Mouse (Mus musculus): ENCODE data around the gene Thbs3. TPM values are rescaled to one million over a fixed set of nuclear protein-coding genes. Genes with fewer than 3 reads are reported as not detected.

The Thbs3 gene
- polyA plus RNA-seq, 1 experiment from 2014 or later: 24.2 TPM

- Histone ChIP-seq H3K36me3 (ENCODE audit: control insufficient read depth, insufficient read depth, low read length) (no peaks in the 10 kb centered on the region), H3K4me3 (ENCODE audit: low read depth, low read length) (no peak overlapping the region), H3K4me1 (ENCODE audit: control insufficient read depth, insufficient read depth, low read length) (peaks cover 4% of the 10 kb centered on the region; the same call in 1 of the 2 replicates), H3K27me3 (ENCODE audit: control insufficient read depth, insufficient read depth, low read length) (no peaks in the 10 kb centered on the region), H3K4me2 (replicated peaks; ENCODE audit: low read depth, low read length) (no peak overlapping the region), H3K9me3 (ENCODE audit: control insufficient read depth, low read depth, low read length) (no peaks in the 10 kb centered on the region), H3K27ac (ENCODE audit: low read length) (peak overlapping the region; percentile 70; the same call in 1 of the 2 replicates), H3K9ac (replicated peaks; ENCODE audit: low read depth, low read length) (no peak overlapping the region)
- 52% methylated on average over 6 of the region's 6 CpGs for WGBS
- peak; percentile 25; the same call in 1 of the 2 replicates for ATAC-seq (ENCODE audit: insufficient number of reproducible peaks, insufficient read depth, low FRiP score, low read depth)
Observed at GRCm38 (mm10) chr3:89232614-89233013, 17.6 kb downstream of the Thbs3 start.

GRCm38 (mm10) chr3:89233562-89234110, 18.7 kb downstream of the Thbs3 start:
- 67% methylated on average over 14 of the region's 14 CpGs for WGBS
- Histone ChIP-seq H3K27me3 (ENCODE audit: control insufficient read depth, insufficient read depth, low read length) (no peaks in the 10 kb centered on the region), H3K27ac (ENCODE audit: low read length) (peak overlapping the region; percentile 70; the same call in 1 of the 2 replicates)

GRCm38 (mm10) chr3:89236516-89236915, 21.5 kb downstream of the Thbs3 start:
- ATAC-seq (ENCODE audit: insufficient number of reproducible peaks, insufficient read depth, low FRiP score, low read depth): no peak

More at GRCm38 (mm10) chr3:89233562-89234110, 18.7 kb downstream of the Thbs3 start:
- no peaks in the 10 kb centered on the region for H3K36me3 ChIP-seq (ENCODE audit: control insufficient read depth, insufficient read depth, low read length)
- no peaks in the 10 kb centered on the region for H3K9me3 ChIP-seq (ENCODE audit: control insufficient read depth, low read depth, low read length)
- H3K4me3 ChIP-seq (ENCODE audit: low read depth, low read length): no peak overlapping the region
- H3K9ac ChIP-seq (replicated peaks; ENCODE audit: low read depth, low read length): no peak overlapping the region
- H3K4me1 ChIP-seq (ENCODE audit: control insufficient read depth, insufficient read depth, low read length): no peaks in the 10 kb centered on the region; the same call in 1 of the 2 replicates
- peak; percentile 62 for ATAC-seq (ENCODE audit: insufficient number of reproducible peaks, insufficient read depth, low FRiP score, low read depth)
- H3K4me2 ChIP-seq (replicated peaks; ENCODE audit: low read depth, low read length): no peak overlapping the region

GRCm38 (mm10) chr3:89237682-89238081, 22.7 kb downstream of the Thbs3 start:
- no peak overlapping the region for H3K27ac ChIP-seq (ENCODE audit: low read length)
- H3K36me3 ChIP-seq (ENCODE audit: control insufficient read depth, insufficient read depth, low read length): no peaks in the 10 kb centered on the region
- H3K4me3 ChIP-seq (ENCODE audit: low read depth, low read length): no peak overlapping the region
- H3K9me3 ChIP-seq (ENCODE audit: control insufficient read depth, low read depth, low read length): no peaks in the 10 kb centered on the region
- H3K9ac ChIP-seq (replicated peaks; ENCODE audit: low read depth, low read length): no peak overlapping the region
- WGBS: 93% methylated on average over 21 of the region's 21 CpGs
- no peak for ATAC-seq (ENCODE audit: insufficient number of reproducible peaks, insufficient read depth, low FRiP score, low read depth)
- H3K27me3 ChIP-seq (ENCODE audit: control insufficient read depth, insufficient read depth, low read length): no peaks in the 10 kb centered on the region
- H3K4me1 ChIP-seq (ENCODE audit: control insufficient read depth, insufficient read depth, low read length): no peaks in the 10 kb centered on the region; the same call in 1 of the 2 replicates
- no peak overlapping the region for H3K4me2 ChIP-seq (replicated peaks; ENCODE audit: low read depth, low read length)

More at GRCm38 (mm10) chr3:89236516-89236915, 21.5 kb downstream of the Thbs3 start:
- Histone ChIP-seq H3K4me2 (replicated peaks; ENCODE audit: low read depth, low read length) (no peak overlapping the region), H3K9ac (replicated peaks; ENCODE audit: low read depth, low read length) (no peak overlapping the region), H3K36me3 (ENCODE audit: control insufficient read depth, insufficient read depth, low read length) (no peaks in the 10 kb centered on the region), H3K4me3 (ENCODE audit: low read depth, low read length) (no peak overlapping the region), H3K27me3 (ENCODE audit: control insufficient read depth, insufficient read depth, low read length) (no peaks in the 10 kb centered on the region), H3K9me3 (ENCODE audit: control insufficient read depth, low read depth, low read length) (no peaks in the 10 kb centered on the region), H3K27ac (ENCODE audit: low read length) (no peak overlapping the region), H3K4me1 (ENCODE audit: control insufficient read depth, insufficient read depth, low read length) (no peaks in the 10 kb centered on the region; the same call in 1 of the 2 replicates)
- 87% methylated on average over 10 of the region's 10 CpGs for WGBS

DNA sequence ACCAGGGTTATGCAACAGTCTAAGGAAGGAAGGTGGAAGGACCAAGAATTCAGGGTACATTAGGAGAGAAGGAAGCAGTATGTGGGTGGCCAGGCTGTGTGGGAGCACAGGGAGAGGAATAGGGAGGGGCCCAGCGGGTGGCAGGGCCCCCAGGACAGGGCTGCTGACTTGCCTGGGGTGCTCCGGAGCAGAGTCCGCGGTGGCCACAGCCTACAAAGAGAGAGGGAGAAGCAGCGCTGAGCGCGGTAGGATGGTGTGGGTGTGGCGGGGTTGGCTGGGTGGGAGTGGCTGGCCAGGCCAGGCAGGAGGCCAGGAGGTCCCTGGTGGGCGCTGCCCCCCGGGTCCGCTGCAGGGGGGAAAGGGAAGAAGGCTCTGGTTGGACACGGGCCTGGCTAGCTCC, 23.5 kb downstream of the Thbs3 start:
- H3K9me3 ChIP-seq (ENCODE audit: control insufficient read depth, low read depth, low read length): no peaks in the 10 kb centered on the region
- no peaks in the 10 kb centered on the region for H3K27me3 ChIP-seq (ENCODE audit: control insufficient read depth, insufficient read depth, low read length)
- no peaks in the 10 kb centered on the region; the same call in 1 of the 2 replicates for H3K4me1 ChIP-seq (ENCODE audit: control insufficient read depth, insufficient read depth, low read length)
- H3K36me3 ChIP-seq (ENCODE audit: control insufficient read depth, insufficient read depth, low read length): no peaks in the 10 kb centered on the region
- H3K27ac ChIP-seq (ENCODE audit: low read length): no peak overlapping the region
- WGBS: 47% methylated on average over 11 of the region's 12 CpGs
- no peak for ATAC-seq (ENCODE audit: insufficient number of reproducible peaks, insufficient read depth, low FRiP score, low read depth)
- no peak overlapping the region for H3K4me3 ChIP-seq (ENCODE audit: low read depth, low read length)
- no peak overlapping the region for H3K9ac ChIP-seq (replicated peaks; ENCODE audit: low read depth, low read length)
- H3K4me2 ChIP-seq (replicated peaks; ENCODE audit: low read depth, low read length): no peak overlapping the region

- H3K4me3 ChIP-seq (ENCODE audit: low read depth, low read length): no peak overlapping the region
- no peak overlapping the region for H3K9ac ChIP-seq (replicated peaks; ENCODE audit: low read depth, low read length)
- H3K36me3 ChIP-seq (ENCODE audit: control insufficient read depth, insufficient read depth, low read length): no peaks in the 10 kb centered on the region
- 70% methylated on average over 9 of the region's 9 CpGs for WGBS
- no peak overlapping the region for H3K4me2 ChIP-seq (replicated peaks; ENCODE audit: low read depth, low read length)
- H3K27me3 ChIP-seq (ENCODE audit: control insufficient read depth, insufficient read depth, low read length): no peaks in the 10 kb centered on the region
- no peaks in the 10 kb centered on the region for H3K9me3 ChIP-seq (ENCODE audit: control insufficient read depth, low read depth, low read length)
- no peak for ATAC-seq (ENCODE audit: insufficient number of reproducible peaks, insufficient read depth, low FRiP score, low read depth)
- H3K27ac ChIP-seq (ENCODE audit: low read length): no peak overlapping the region
- peaks cover 20% of the 10 kb centered on the region for H3K4me1 ChIP-seq (ENCODE audit: control insufficient read depth, insufficient read depth, low read length)
Observed at GRCm38 (mm10) chr3:89242331-89242895, 27.4 kb downstream of the Thbs3 start.

GRCm38 (mm10) chr3:89243609-89244008, 28.6 kb downstream of the Thbs3 start:
- Histone ChIP-seq H3K4me2 (replicated peaks; ENCODE audit: low read depth, low read length) (peak overlapping the region; percentile 52), H3K9me3 (ENCODE audit: control insufficient read depth, low read depth, low read length) (no peaks in the 10 kb centered on the region), H3K27ac (ENCODE audit: low read length) (no peak overlapping the region), H3K36me3 (ENCODE audit: control insufficient read depth, insufficient read depth, low read length) (no peaks in the 10 kb centered on the region), H3K4me1 (ENCODE audit: control insufficient read depth, insufficient read depth, low read length) (peaks cover 20% of the 10 kb centered on the region), H3K4me3 (ENCODE audit: low read depth, low read length) (no peak overlapping the region), H3K9ac (replicated peaks; ENCODE audit: low read depth, low read length) (no peak overlapping the region), H3K27me3 (ENCODE audit: control insufficient read depth, insufficient read depth, low read length) (no peaks in the 10 kb centered on the region)
- 10% methylated on average over 14 of the region's 14 CpGs for WGBS
- ATAC-seq (ENCODE audit: insufficient number of reproducible peaks, insufficient read depth, low FRiP score, low read depth): no peak

DNA sequence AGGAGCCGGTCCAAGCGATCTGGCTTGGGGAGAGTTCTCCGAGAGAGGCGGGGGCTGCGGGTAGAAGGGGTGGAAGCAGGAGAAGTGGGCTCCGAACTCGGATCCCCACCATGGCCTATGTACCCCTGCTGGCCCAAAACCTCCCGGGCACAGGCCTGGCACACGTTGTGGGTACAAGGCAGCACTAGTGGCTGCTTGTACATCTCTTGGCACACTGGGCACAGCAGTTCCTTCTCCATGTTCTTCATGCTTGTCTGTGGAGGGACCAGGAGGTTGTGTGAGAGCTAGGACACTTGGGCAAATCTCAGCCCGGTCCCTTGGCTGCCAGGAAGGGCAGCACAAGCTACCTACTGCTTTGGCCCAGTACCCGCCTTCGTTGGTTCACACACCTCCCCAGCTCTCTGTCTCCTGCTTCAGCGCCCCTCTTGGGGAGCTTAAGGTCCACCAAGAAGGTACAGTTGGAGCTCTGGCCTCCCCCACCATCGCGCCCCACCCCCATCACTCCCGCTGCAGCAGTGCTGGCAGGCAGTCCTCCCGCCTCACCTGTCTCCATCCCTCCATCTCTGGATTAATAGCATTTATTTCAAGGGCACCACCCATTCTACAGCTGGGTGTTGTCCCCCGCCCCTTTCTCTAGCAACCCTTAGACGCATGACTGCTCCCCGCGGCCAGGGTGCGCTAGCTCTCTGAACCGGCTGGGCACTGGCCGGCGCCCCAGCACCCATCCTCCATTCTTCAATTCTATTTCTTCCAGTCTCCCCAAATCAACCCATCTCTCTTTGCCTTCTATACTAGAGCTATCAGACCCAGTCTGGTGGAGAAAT, 29.4 kb downstream of the Thbs3 start:
- Histone ChIP-seq H3K4me3 (ENCODE audit: low read depth, low read length) (peak overlapping the region; percentile 33), H3K9ac (replicated peaks; ENCODE audit: low read depth, low read length) (0 out of 2 replicates have a peak overlapping the region, but pooled peaks have one; percentile 11), H3K9me3 (ENCODE audit: control insufficient read depth, low read depth, low read length) (no peaks in the 10 kb centered on the region), H3K36me3 (ENCODE audit: control insufficient read depth, insufficient read depth, low read length) (peaks cover 1% of the 10 kb centered on the region; the same call in 1 of the 2 replicates), H3K27me3 (ENCODE audit: control insufficient read depth, insufficient read depth, low read length) (no peaks in the 10 kb centered on the region), H3K27ac (ENCODE audit: low read length) (no peak overlapping the region), H3K4me2 (replicated peaks; ENCODE audit: low read depth, low read length) (peak overlapping the region; percentile 52), H3K4me1 (ENCODE audit: control insufficient read depth, insufficient read depth, low read length) (peaks cover 20% of the 10 kb centered on the region)
- 14% methylated on average over 25 of the region's 25 CpGs for WGBS
- peak; percentile 20; the same call in 1 of the 2 replicates for ATAC-seq (ENCODE audit: insufficient number of reproducible peaks, insufficient read depth, low FRiP score, low read depth)

Measured in stomach, embryonic 14.5 days (tissue).